Mouse (Mus musculus) left cerebral cortex, adult 8-10 months (tissue): ENCODE data around the gene Fgfr4. TPM values are rescaled to one million over a fixed set of nuclear protein-coding genes. Genes with fewer than 3 reads are reported as not detected.

Experiments
- DNase-seq, 2 experiments: peaks; one replicate each; pipeline ENCODE4 v3.0.0; 2022; ENCODE audit warnings: low spot score in 2 of 2
- total RNA-seq, 4 experiments: library from RNA; stranded (reverse); gene quantifications; 2 replicates each; pipeline ENCODE4 v1.2.4; 2022

Gene Fgfr4
- total RNA-seq, 4 experiments from 2014 or later, result 0.21 to 0.70 (median 0.58) TPM

- DNase-seq, result peak in 1 of 2 experiments; percentile 22
Observed at GRCm38 (mm10) chr13:55209649-55210192, 57.3 kb downstream of the Fgfr4 start, which contains the start of gene Nsd1. Gene Nsd1, plus strand, starts transcription at chr13:55209782.

GRCm38 (mm10) chr13:55210193-55210970 lies 57.9 kb downstream of the Fgfr4 start:
- peak in 1 of 2 experiments; percentile 50 for DNase-seq

- DNase-seq, result no peak
Observed at GRCm38 (mm10) chr13:55210971-55211220, 58.5 kb downstream of the Fgfr4 start.

- DNase-seq, result peak; percentile 71 to 81
Observed at GRCm38 (mm10) chr13:55211221-55212010, 59.0 kb downstream of the Fgfr4 start.

GRCm38 (mm10) chr13:55212011-55212360 lies 59.5 kb downstream of the Fgfr4 start:
- DNase-seq, result peak in 1 of 2 experiments; percentile 53

- DNase-seq, result peak; percentile 58 to 71
Observed at GRCm38 (mm10) chr13:55212361-55213137, 60.1 kb downstream of the Fgfr4 start.

GRCm38 (mm10) chr13:55213138-55213806 lies 60.8 kb downstream of the Fgfr4 start:
- DNase-seq, result no peak

Other genes with a start within 250 kb of the Fgfr4 start
- 10 to 100 TPM; 86.2 to 95.5 (median 94.0) TPM for gene Unc5a, start 203.2 kb upstream of the Fgfr4 start, total RNA-seq
- 1 to 10 TPM in 3 of 4 experiments, under 1 TPM in 1; 0.99 to 1.9 (median 1.4) TPM for gene Hk3, start 131.3 kb upstream of the Fgfr4 start, total RNA-seq
- 10 to 100 TPM; 20.3 to 24.7 (median 23.3) TPM for gene Uimc1, start 52.3 kb upstream of the Fgfr4 start, total RNA-seq
- 10 to 100 TPM; 41.9 to 46.2 (median 42.5) TPM for gene Zfp346, start 47.3 kb upstream of the Fgfr4 start, total RNA-seq
- not detected for gene Gm17617, start 19.1 kb upstream of the Fgfr4 start, total RNA-seq
- 100 to 1,000 TPM; 108 to 137 (median 123) TPM for gene Nsd1, start 57.1 kb downstream of the Fgfr4 start, total RNA-seq
- 100 to 1,000 TPM; 163 to 176 (median 166) TPM for gene Prelid1, start 167.9 kb downstream of the Fgfr4 start, total RNA-seq
- gene Rab24, start 169.3 kb downstream of the Fgfr4 start, total RNA-seq, result 10 to 100 TPM; 74.1 to 86.1 (median 81.0) TPM
- 1 to 10 TPM in 2 of 4 experiments, under 1 TPM in 2; 0.65 to 1.6 (median 0.97) TPM for gene Mxd3, start 177.2 kb downstream of the Fgfr4 start, total RNA-seq
- gene Lman2, start 210.1 kb downstream of the Fgfr4 start, total RNA-seq, result 10 to 100 TPM; 47.2 to 56.7 (median 49.1) TPM
- 10 to 100 TPM; 54.2 to 59.0 (median 55.0) TPM for gene Rgs14, start 217.1 kb downstream of the Fgfr4 start, total RNA-seq
- gene Slc34a1, start 245.5 kb downstream of the Fgfr4 start, total RNA-seq, result under 1 TPM in 2 of 4 experiments, not detected in 2; 0.16 to 0.17 TPM